Mouse (Mus musculus) heart, adult 9 months (tissue): ENCODE measurements around the gene Galnt14.

Experiments used
- DNase-seq, 2 experiments: peaks; one replicate each; pipeline ENCODE4 v3.0.0; 2022; ENCODE audit warnings: low spot score in 2 of 2

Gene Galnt14

GRCm38 (mm10) chr17:73710042-73710911, at the start of gene Galnt14:
TSS of gene Galnt14 (minus strand) at chr17:73710453.
- peak in 1 of 2 experiments; percentile 11 for DNase-seq

GRCm38 (mm10) chr17:73743681-73744311, 33.5 kb upstream of the Galnt14 start:
- peak; percentile 11 to 50 for DNase-seq

- peak in 1 of 2 experiments; percentile 12 for DNase-seq
Observed at GRCm38 (mm10) chr17:73723885-73724682, 13.8 kb upstream of the Galnt14 start.

- no peak for DNase-seq
Observed at GRCm38 (mm10) chr17:73719021-73719748, 8.9 kb upstream of the Galnt14 start.

GRCm38 (mm10) chr17:73716684-73717083, 6.4 kb upstream of the Galnt14 start:
- no peak for DNase-seq

- DNase-seq = no peak
Observed at GRCm38 (mm10) chr17:73714440-73715221, 4.4 kb upstream of the Galnt14 start.

GRCm38 (mm10) chr17:73713347-73713746, 3.1 kb upstream of the Galnt14 start:
- DNase-seq = no peak

GRCm38 (mm10) chr17:73711919-73712318, 1.7 kb upstream of the Galnt14 start:
- no peak for DNase-seq

- no peak for DNase-seq
Observed at GRCm38 (mm10) chr17:73709131-73710041, 867 bp downstream of the Galnt14 start.

- DNase-seq = no peak
Observed at GRCm38 (mm10) chr17:73708451-73708850, 1.8 kb downstream of the Galnt14 start.

GRCm38 (mm10) chr17:73703571-73703970, 6.7 kb downstream of the Galnt14 start:
- no peak for DNase-seq

- no peak for DNase-seq
Observed at GRCm38 (mm10) chr17:73701016-73701415, 9.2 kb downstream of the Galnt14 start.

GRCm38 (mm10) chr17:73699881-73700280, 10.4 kb downstream of the Galnt14 start:
- no peak for DNase-seq

GRCm38 (mm10) chr17:73694206-73694952, 15.9 kb downstream of the Galnt14 start:
- DNase-seq = no peak

- DNase-seq = no peak
Observed at GRCm38 (mm10) chr17:73688261-73688660, 22.0 kb downstream of the Galnt14 start.

- no peak for DNase-seq
Observed at GRCm38 (mm10) chr17:73686292-73686691, 24.0 kb downstream of the Galnt14 start.

- no peak for DNase-seq
Observed at GRCm38 (mm10) chr17:73684746-73685145, 25.5 kb downstream of the Galnt14 start.

- DNase-seq = no peak
Observed at GRCm38 (mm10) chr17:73671921-73672320, 38.3 kb downstream of the Galnt14 start.

- no peak for DNase-seq
Observed at GRCm38 (mm10) chr17:73670048-73670447, 40.2 kb downstream of the Galnt14 start.
